Comparison of ENCODE assay signal across 7 mouse cellular contexts in the genomic region with DNA sequence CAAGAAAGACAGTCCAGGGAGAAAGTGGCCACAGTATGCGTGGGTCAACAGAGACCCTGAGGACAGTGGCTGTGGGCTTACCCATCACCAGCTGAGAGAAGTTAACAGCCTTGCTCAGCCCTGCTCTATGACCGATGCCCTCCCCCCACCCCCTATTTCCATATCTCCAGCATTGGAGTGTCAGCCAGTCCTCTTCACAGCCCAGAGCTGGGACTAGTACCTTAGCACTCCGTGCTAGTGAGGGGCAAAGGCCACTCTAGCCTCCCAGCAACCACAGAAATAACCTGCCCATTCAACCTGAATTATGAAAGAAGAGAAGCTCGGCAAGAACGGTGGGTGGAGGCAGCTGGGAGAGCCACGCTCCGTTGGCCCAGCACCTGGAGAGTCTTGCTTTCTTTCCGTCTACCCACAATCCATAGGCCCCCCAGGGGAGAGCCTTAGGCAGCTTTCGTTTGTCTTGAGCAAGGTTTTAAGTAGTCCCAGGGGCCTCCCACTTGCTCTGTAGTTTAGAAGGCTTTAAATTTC. TPM values are rescaled to one million over a fixed set of nuclear protein-coding genes. Genes with fewer than 3 reads are reported as not detected.
DNase-seq lines count a peak whose midpoint lies in the region; ATAC-seq and TF ChIP-seq lines count a peak whose summit lies in the region.

No protein-coding gene starts in this region.

- H3K36me3 ChIP-seq in CH12.LX (replicated peaks in 1 of 2; ENCODE audit: control insufficient read depth in 1 of 2, insufficient read depth in 1 of 2, low read length in 1 of 2) = peaks cover 0 to 10% of the 10 kb centered on the region in 2 experiments
- no peaks in the 10 kb centered on the region for H3K36me3 ChIP-seq in hindbrain, embryonic 13.5 days
- H3K36me3 ChIP-seq in limb, embryonic 15.5 days = no peaks in the 10 kb centered on the region
- no peaks in the 10 kb centered on the region for H3K36me3 ChIP-seq in splenic B cell, adult 2 months (ENCODE audit: control insufficient read depth, insufficient read depth, low read length, poor library complexity, severe bottlenecking)

- peak overlapping the region; percentile 92 for H3K4me2 ChIP-seq in CH12.LX (ENCODE audit: insufficient read depth, low read depth, poor library complexity, severe bottlenecking)
- H3K4me2 ChIP-seq in hindbrain, embryonic 13.5 days = peak overlapping the region; percentile 99
- H3K4me2 ChIP-seq in limb, embryonic 15.5 days = peak overlapping the region; percentile 96

- TF ChIP-seq RAD21 in CH12.LX (IDR thresholded peaks at IDR 0.05; ENCODE audit: low read depth, low read length) = no peak

- peak overlapping the region; percentile 52; the same call in 1 of the 2 replicates for H3K9ac ChIP-seq in CH12.LX (ENCODE audit: insufficient read depth, low read depth)
- no peak overlapping the region for H3K9ac ChIP-seq in hindbrain, embryonic 13.5 days
- H3K9ac ChIP-seq in limb, embryonic 15.5 days = no peak overlapping the region

- dilution Hi-C loops in CH12.LX (cut with MboI; ENCODE audit: extremely low pct_ligation_motif_present, extremely low pct_unique_long_range_greater_than_20kb, low sequenced_read_pairs) = no loop called here

- no peak overlapping the region for H3K27ac ChIP-seq in CH12.LX (ENCODE audit: insufficient read depth, low read depth)
- H3K27ac ChIP-seq in hindbrain, embryonic 13.5 days = no peak overlapping the region
- no peak overlapping the region for H3K27ac ChIP-seq in limb, embryonic 15.5 days

- in situ Hi-C loops in CH12.LX (cut with MboI; ENCODE audit: low pct_ligation_motif_present, low pct_unique_long_range_greater_than_20kb, low sequenced_read_pairs) = no loop called here

- TF ChIP-seq EP300 in CH12.LX (IDR thresholded peaks at IDR 0.05; ENCODE audit: low read length) = peak; percentile 64

- peak; percentile 43; the same call in 1 of the 2 replicates for ATAC-seq in hindbrain, embryonic 13.5 days (ENCODE audit: low FRiP score)
- ATAC-seq in limb, embryonic 15.5 days (ENCODE audit: insufficient number of reproducible peaks, low FRiP score, low TSS enrichment, low read depth) = no peak
- ATAC-seq in activated CD4-positive, CD25-positive, alpha-beta regulatory T cell, adult 4 months = no peak

- peak overlapping the region; percentile 67 to 83 (median 82) for H3K4me3 ChIP-seq in CH12.LX (replicated peaks in 1 of 3; ENCODE audit: low read depth in 2 of 3, low read length in 2 of 3, poor library complexity in 1 of 3)
- H3K4me3 ChIP-seq in hindbrain, embryonic 13.5 days = no peak overlapping the region
- peak overlapping the region; percentile 55; the same call in 1 of the 2 replicates for H3K4me3 ChIP-seq in limb, embryonic 15.5 days

- 9% methylated on average over 9 of the region's 9 CpGs for WGBS in hindbrain, embryonic 13.5 days
- 7% methylated on average over 9 of the region's 9 CpGs for WGBS in limb, embryonic 15.5 days

- peaks cover 5 to 31% of the 10 kb centered on the region in 2 experiments; a peak in 3 of 4 replicates for H3K4me1 ChIP-seq in CH12.LX (ENCODE audit: control insufficient read depth in 1 of 2, insufficient read depth in 2 of 2)
- peaks cover 23% of the 10 kb centered on the region for H3K4me1 ChIP-seq in hindbrain, embryonic 13.5 days (replicated peaks)
- H3K4me1 ChIP-seq in limb, embryonic 15.5 days = peaks cover 18% of the 10 kb centered on the region

- peaks cover 2% of the 10 kb centered on the region for H3K27me3 ChIP-seq in CH12.LX (replicated peaks)
- H3K27me3 ChIP-seq in hindbrain, embryonic 13.5 days = peaks cover 55% of the 10 kb centered on the region
- peaks cover 22% of the 10 kb centered on the region for H3K27me3 ChIP-seq in limb, embryonic 15.5 days
- no peaks in the 10 kb centered on the region for H3K27me3 ChIP-seq in splenic B cell, adult 2 months (ENCODE audit: control insufficient read depth, insufficient read depth, low read length, poor library complexity, severe bottlenecking)

- no peaks in the 10 kb centered on the region for H3K9me3 ChIP-seq in CH12.LX (replicated peaks; ENCODE audit: low read length)
- H3K9me3 ChIP-seq in hindbrain, embryonic 13.5 days = no peaks in the 10 kb centered on the region
- H3K9me3 ChIP-seq in limb, embryonic 15.5 days = no peaks in the 10 kb centered on the region

- DNase-seq in A20 (ENCODE audit: low read depth, low spot score) (peak; percentile 87), CH12.LX (ENCODE audit: extremely low read depth) (peak; percentile 92)
- peak; percentile 68 for DNase-seq in splenic B cell, adult 2 months (ENCODE audit: low read depth, low spot score)
- DNase-seq in right cerebral cortex, adult 18-20 months = no peak

- no peak for TF ChIP-seq CTCF in CH12.LX (conservative IDR thresholded peaks at IDR 0.05 in 1 of 2, IDR thresholded peaks at IDR 0.05 in 1 of 2; ENCODE audit: low read depth in 2 of 2, low read length in 2 of 2)

- no peak for TF ChIP-seq POLR2A in CH12.LX (IDR thresholded peaks at IDR 0.05; ENCODE audit: low read depth, low read length)

- no peaks in the 10 kb centered on the region for H3K79me2 ChIP-seq in CH12.LX (replicated peaks; ENCODE audit: control insufficient read depth, extremely low read depth, insufficient read depth, poor library complexity, severe bottlenecking)

TF ChIP-seq in CH12.LX, 34 proteins besides CTCF, POLR2A, EP300 and RAD21 (continues in another document):
- TF ChIP-seq POLR2AphosphoS2 (IDR thresholded peaks at IDR 0.05; ENCODE audit: low read depth, low read length) = no peak
- peak; percentile 62 for TF ChIP-seq BHLHE40 (IDR thresholded peaks at IDR 0.05; ENCODE audit: low read depth, low read length)
- no peak for TF ChIP-seq JUN (IDR thresholded peaks at IDR 0.05; ENCODE audit: insufficient read depth, low read depth, low read length)
- TF ChIP-seq USF2 (conservative IDR thresholded peaks at IDR 0.05; ENCODE audit: low read depth, low read length) = no peak
- TF ChIP-seq IRF4 (IDR thresholded peaks at IDR 0.05; ENCODE audit: low read depth, low read length) = peak; percentile 71
- TF ChIP-seq MAX (IDR thresholded peaks at IDR 0.05; ENCODE audit: low read length) = no peak; the same call in 1 of the 2 replicates
- TF ChIP-seq GABPA (IDR thresholded peaks at IDR 0.05; ENCODE audit: insufficient replicate concordance, low read depth, low read length) = no peak
- no peak for TF ChIP-seq PAX5 (IDR thresholded peaks at IDR 0.05; ENCODE audit: low read length)
- TF ChIP-seq NELFE (IDR thresholded peaks at IDR 0.05; ENCODE audit: low read depth, low read length) = no peak
- peak; percentile 70 for TF ChIP-seq ETS1 (conservative IDR thresholded peaks at IDR 0.05; ENCODE audit: low read depth, low read length)
- peak; percentile 83; the same call in 1 of the 2 replicates for TF ChIP-seq SIN3A (IDR thresholded peaks at IDR 0.05; ENCODE audit: low read length)
- peak; percentile 39; the same call in 1 of the 2 replicates for TF ChIP-seq HCFC1 (IDR thresholded peaks at IDR 0.05; ENCODE audit: low read depth, low read length)
- TF ChIP-seq TCF12 (IDR thresholded peaks at IDR 0.05; ENCODE audit: low read depth, low read length) = peak; percentile 87
- TF ChIP-seq RCOR1 (conservative IDR thresholded peaks at IDR 0.05; ENCODE audit: low read depth, low read length) = peak; percentile 69
- TF ChIP-seq NRF1 (IDR thresholded peaks at IDR 0.05; ENCODE audit: low read depth, low read length) = no peak
- no peak; the same call in 1 of the 2 replicates for TF ChIP-seq UBTF (IDR thresholded peaks at IDR 0.05; ENCODE audit: low read depth, low read length)
- no peak for TF ChIP-seq CHD1 (IDR thresholded peaks at IDR 0.05; ENCODE audit: low read depth, low read length)
- TF ChIP-seq JUND (conservative IDR thresholded peaks at IDR 0.05; ENCODE audit: low read depth, low read length) = no peak
- TF ChIP-seq KAT2A (IDR thresholded peaks at IDR 0.05; ENCODE audit: insufficient replicate concordance, low read length) = no peak
- TF ChIP-seq MXI1 (IDR thresholded peaks at IDR 0.05; ENCODE audit: low read depth, low read length) = peak; percentile 60
- TF ChIP-seq CHD2 (IDR thresholded peaks at IDR 0.05; ENCODE audit: low read length) = no peak
- no peak for TF ChIP-seq USF1 (IDR thresholded peaks at IDR 0.05; ENCODE audit: low read depth, low read length)
- TF ChIP-seq SMC3 (IDR thresholded peaks at IDR 0.05; ENCODE audit: low read depth, low read length) = no peak
- no peak for TF ChIP-seq ZNF384 (IDR thresholded peaks at IDR 0.05; ENCODE audit: low read depth, low read length)
- 0 out of 2 replicates have a peak, but pooled peaks have one; percentile 28 for TF ChIP-seq MYC (IDR thresholded peaks at IDR 0.05; ENCODE audit: low read depth, low read length)
- no peak for TF ChIP-seq ZC3H11A (IDR thresholded peaks at IDR 0.05; ENCODE audit: low read depth, low read length)
- no peak for TF ChIP-seq ELF1 (IDR thresholded peaks at IDR 0.05; ENCODE audit: low read depth, low read length)
- peak; percentile 32; the same call in 1 of the 2 replicates for TF ChIP-seq ZMIZ1 (IDR thresholded peaks at IDR 0.05; ENCODE audit: low read depth, low read length)
- TF ChIP-seq MAFK (IDR thresholded peaks at IDR 0.05; ENCODE audit: insufficient replicate concordance, low read length) = 0 out of 2 replicates have a peak, but pooled peaks have one; percentile 58
- TF ChIP-seq MAZ (IDR thresholded peaks at IDR 0.05; ENCODE audit: low read depth, low read length) = peak; percentile 37; the same call in 1 of the 2 replicates
- TF ChIP-seq TBP (conservative IDR thresholded peaks at IDR 0.05; ENCODE audit: low read depth, low read length) = no peak
- no peak for TF ChIP-seq ZKSCAN1 (IDR thresholded peaks at IDR 0.05; ENCODE audit: borderline replicate concordance, low read depth, low read length)

RNA-seq across cellular contexts. Expression of a gene that starts 1.5 kb away (rescaled TPM):
- total RNA-seq in CH12.LX (2012; rRNA removed) (6.5 and 7.6 TPM in 2 replicates), CH12.LX (2014; rRNA removed) (4.9 and 6.7 TPM in 2 replicates)
- polyA plus RNA-seq in CH12.LX (2012; ENCODE audit: insufficient read length, low read depth) = 17.2 and 18.3 TPM in 2 replicates
- polyA plus RNA-seq in hindbrain, embryonic 13.5 days (2015; fragmentation: Nextera tagmentation; extraction: Ambion mirVana) = 27.3 and 27.5 TPM in 2 replicates
- 16.8 and 18.8 TPM in 2 replicates for polyA plus RNA-seq in limb, embryonic 15.5 days (2015; fragmentation: Nextera tagmentation; extraction: Ambion mirVana)
- 10 to 100 TPM; 11.2 to 18.2 TPM for polyA plus RNA-seq in activated CD4-positive, CD25-positive, alpha-beta regulatory T cell, adult 4 months (2017; shearing (Covaris generic))

RNA-seq across cellular contexts. Expression of a gene that starts 51.6 kb away (rescaled TPM):
- total RNA-seq in CH12.LX (2012; rRNA removed) = 199 and 248 TPM in 2 replicates
- total RNA-seq in CH12.LX (2014; rRNA removed) = 239 and 244 TPM in 2 replicates
- polyA plus RNA-seq in CH12.LX (2012; ENCODE audit: insufficient read length, low read depth) = 344 and 405 TPM in 2 replicates
- polyA plus RNA-seq in hindbrain, embryonic 13.5 days (2015; fragmentation: Nextera tagmentation; extraction: Ambion mirVana) = 141 and 142 TPM in 2 replicates
- 136 and 137 TPM in 2 replicates for polyA plus RNA-seq in limb, embryonic 15.5 days (2015; fragmentation: Nextera tagmentation; extraction: Ambion mirVana)
- 10 to 100 TPM; 33.1 to 38.5 TPM for polyA plus RNA-seq in activated CD4-positive, CD25-positive, alpha-beta regulatory T cell, adult 4 months (2017; shearing (Covaris generic))
